Mouse (Mus musculus) embryonic facial prominence, embryonic 13.5 days (tissue): ENCODE data around the gene Kifap3. TPM values are rescaled to one million over a fixed set of nuclear protein-coding genes. Genes with fewer than 3 reads are reported as not detected.
"Not testable (repeated sequence)": the region's sequence is repeated elsewhere in the genome, so short reads cannot be mapped to it uniquely, and the experiment has no call there.

ENCODE experiments used
- ATAC-seq: fragments of 200-750 bp; cut with Nextera tagmentation; 2 replicates; pipeline ENCODE4 v1.8.0; 2017; ENCODE audit warnings: low read depth; ENCODE audit not compliant: insufficient number of reproducible peaks, insufficient read depth, low FRiP score, low TSS enrichment
- H3K27ac ChIP-seq: fragments of 300-500 bp; sonication (generic); 2 replicates; pipeline ENCODE4 v1.5.1; 2015; ENCODE audit warnings: moderate library complexity, mild to moderate bottlenecking, inconsistent platforms
- H3K27me3 ChIP-seq: fragments of 300-500 bp; sonication (generic); 2 replicates; pipeline ENCODE4 v1.6.1; 2015; ENCODE audit warnings: mild to moderate bottlenecking, inconsistent platforms
- H3K36me3 ChIP-seq: fragments of 300-500 bp; sonication (generic); 2 replicates; pipeline ENCODE4 v1.6.1; 2015; ENCODE audit warnings: mild to moderate bottlenecking, inconsistent platforms
- H3K4me1 ChIP-seq: fragments of 300-500 bp; sonication (generic); 2 replicates; pipeline ENCODE4 v1.6.1; 2015; ENCODE audit warnings: inconsistent platforms
- H3K4me2 ChIP-seq: fragments of 300-500 bp; sonication (generic); 2 replicates; pipeline ENCODE4 v1.6.1; 2015; ENCODE audit warnings: moderate library complexity, mild to moderate bottlenecking, inconsistent platforms
- H3K4me3 ChIP-seq: fragments of 300-500 bp; sonication (generic); 2 replicates; pipeline ENCODE4 v1.5.1; 2015; ENCODE audit warnings: mild to moderate bottlenecking, inconsistent platforms
- H3K9ac ChIP-seq: fragments of 300-500 bp; sonication (generic); 2 replicates; pipeline ENCODE4 v1.6.1; 2015; ENCODE audit warnings: mild to moderate bottlenecking, inconsistent platforms
- H3K9me3 ChIP-seq: fragments of 300-500 bp; sonication (generic); 2 replicates; pipeline ENCODE4 v1.6.1; 2016; ENCODE audit warnings: inconsistent platforms
- WGBS: fragments of 180-500 bp; shearing (Covaris S2); methylation state at CpG from one replicate; pipeline ENCODE4 v1.1.7; 2015; ENCODE audit warnings: mixed read lengths; 5-methylcytosine and 5-hydroxymethylcytosine counted together
- polyA plus RNA-seq: library from polyadenylated mRNA; unstranded; fragments of >200 nt; fragmentation: Nextera tagmentation; extraction: Ambion mirVana; gene quantifications from 2 replicates; pipeline ENCODE4 v1.2.1, GENCODE M21; 2015

Gene Kifap3
- 57.0 and 60.1 TPM in 2 replicates for polyA plus RNA-seq

GRCm38 (mm10) chr1:163779336-163780115, at the start of gene Kifap3:
Kifap3 (plus strand) TSS chr1:163779583.
- peak within 1 kb of the TSS; percentile 93 for H3K4me3 ChIP-seq
- peak; percentile 100 for ATAC-seq
- H3K9ac ChIP-seq: peak within 1 kb of the TSS; percentile 86
- WGBS: under 1% methylated on average over 48 of the region's 48 CpGs
- peaks cover 5% of the 10 kb centered on the region; the same call in 1 of the 2 replicates for H3K9me3 ChIP-seq
- peak within 1 kb of the TSS; percentile 70 for H3K4me2 ChIP-seq
- peaks cover 6% of the 10 kb centered on the region for H3K36me3 ChIP-seq
- H3K27ac ChIP-seq: peak within 1 kb of the TSS; percentile 44; the same call in 1 of the 2 replicates
- H3K4me1 ChIP-seq: no peaks in the 10 kb centered on the region; the same call in 1 of the 2 replicates
- H3K27me3 ChIP-seq: no peaks in the 10 kb centered on the region

- H3K4me3 ChIP-seq, H3K4me1 ChIP-seq, H3K27ac ChIP-seq, H3K9ac ChIP-seq, H3K36me3 ChIP-seq, ATAC-seq, H3K27me3 ChIP-seq, H3K9me3 ChIP-seq, H3K4me2 ChIP-seq: not testable (repeated sequence)
- WGBS: 95% methylated on average over 10 of the region's 10 CpGs
These were observed 48.2 kb upstream of the Kifap3 start for GRCm38 (mm10) chr1:163731166-163731565.

GRCm38 (mm10) chr1:163736441-163737238, 42.7 kb upstream of the Kifap3 start:
- H3K4me1 ChIP-seq: no peaks in the 10 kb centered on the region
- H3K9me3 ChIP-seq: no peaks in the 10 kb centered on the region
- H3K9ac ChIP-seq: no peak overlapping the region
- H3K4me3 ChIP-seq: no peak overlapping the region
- ATAC-seq: no peak
- H3K36me3 ChIP-seq: no peaks in the 10 kb centered on the region
- H3K27ac ChIP-seq: no peak overlapping the region
- 60% methylated on average over 10 of the region's 10 CpGs for WGBS
- no peak overlapping the region for H3K4me2 ChIP-seq
- no peaks in the 10 kb centered on the region for H3K27me3 ChIP-seq

- no peak overlapping the region for H3K9ac ChIP-seq
- no peaks in the 10 kb centered on the region for H3K36me3 ChIP-seq
- H3K4me1 ChIP-seq: no peaks in the 10 kb centered on the region
- no peak overlapping the region for H3K27ac ChIP-seq
- no peaks in the 10 kb centered on the region for H3K27me3 ChIP-seq
- ATAC-seq: no peak
- no peak overlapping the region for H3K4me2 ChIP-seq
- WGBS: 62% methylated on average over 1 of the region's 1 CpGs
- no peak overlapping the region for H3K4me3 ChIP-seq
- no peaks in the 10 kb centered on the region for H3K9me3 ChIP-seq
These were observed 42.2 kb upstream of the Kifap3 start for GRCm38 (mm10) chr1:163737239-163737533.

GRCm38 (mm10) chr1:163751360-163751992, 27.9 kb upstream of the Kifap3 start:
- no peak overlapping the region for H3K27ac ChIP-seq
- no peaks in the 10 kb centered on the region for H3K36me3 ChIP-seq
- no peaks in the 10 kb centered on the region for H3K4me1 ChIP-seq
- no peak overlapping the region for H3K4me3 ChIP-seq
- no peaks in the 10 kb centered on the region for H3K9me3 ChIP-seq
- H3K27me3 ChIP-seq: no peaks in the 10 kb centered on the region
- no peak for ATAC-seq
- no peak overlapping the region for H3K9ac ChIP-seq
- H3K4me2 ChIP-seq: no peak overlapping the region
- WGBS: 69% methylated on average over 4 of the region's 4 CpGs

GRCm38 (mm10) chr1:163757462-163758207, 21.7 kb upstream of the Kifap3 start:
- no peaks in the 10 kb centered on the region for H3K36me3 ChIP-seq
- H3K9ac ChIP-seq: no peak overlapping the region
- H3K27me3 ChIP-seq: no peaks in the 10 kb centered on the region
- H3K4me3 ChIP-seq: no peak overlapping the region
- H3K27ac ChIP-seq: peak overlapping the region; percentile 8; the same call in 1 of the 2 replicates
- H3K9me3 ChIP-seq: no peaks in the 10 kb centered on the region
- ATAC-seq: no peak
- 0 out of 2 replicates have a peak, but pooled peaks cover 4% of the 10 kb centered on the region for H3K4me1 ChIP-seq
- H3K4me2 ChIP-seq: no peak overlapping the region
- 50% methylated on average over 10 of the region's 10 CpGs for WGBS

GRCm38 (mm10) chr1:163783577-163783976, 4.2 kb downstream of the Kifap3 start:
- H3K4me1 ChIP-seq, H3K9ac ChIP-seq, H3K4me2 ChIP-seq, H3K27ac ChIP-seq, H3K9me3 ChIP-seq, ATAC-seq, H3K36me3 ChIP-seq, H3K4me3 ChIP-seq, H3K27me3 ChIP-seq: not testable (repeated sequence)
- 98% methylated on average over 9 of the region's 11 CpGs for WGBS

GRCm38 (mm10) chr1:163821365-163821764, 42.0 kb downstream of the Kifap3 start:
- no peaks in the 10 kb centered on the region for H3K9me3 ChIP-seq
- H3K27me3 ChIP-seq: no peaks in the 10 kb centered on the region
- no peak overlapping the region for H3K9ac ChIP-seq
- H3K4me2 ChIP-seq: no peak overlapping the region
- peaks cover 4% of the 10 kb centered on the region for H3K4me1 ChIP-seq
- 63% methylated on average over 4 of the region's 4 CpGs for WGBS
- H3K4me3 ChIP-seq: no peak overlapping the region
- no peak overlapping the region for H3K27ac ChIP-seq
- H3K36me3 ChIP-seq: peaks cover 22% of the 10 kb centered on the region
- ATAC-seq: no peak

- H3K27ac ChIP-seq: no peak overlapping the region
- no peaks in the 10 kb centered on the region for H3K27me3 ChIP-seq
- H3K9me3 ChIP-seq: no peaks in the 10 kb centered on the region
- no peak overlapping the region for H3K4me3 ChIP-seq
- no peak overlapping the region for H3K4me2 ChIP-seq
- H3K36me3 ChIP-seq: peaks cover 10% of the 10 kb centered on the region
- ATAC-seq: no peak
- H3K4me1 ChIP-seq: no peaks in the 10 kb centered on the region
- no peak overlapping the region for H3K9ac ChIP-seq
These were observed 50.1 kb downstream of the Kifap3 start for GRCm38 (mm10) chr1:163829482-163829881.

- no peak for ATAC-seq
- Histone ChIP-seq H3K36me3 (peaks cover 7% of the 10 kb centered on the region), H3K9me3 (no peaks in the 10 kb centered on the region), H3K9ac (no peak overlapping the region), H3K27me3 (no peaks in the 10 kb centered on the region), H3K4me1 (no peaks in the 10 kb centered on the region), H3K27ac (no peak overlapping the region), H3K4me2 (no peak overlapping the region), H3K4me3 (no peak overlapping the region)
- 68% methylated on average over 1 of the region's 1 CpGs for WGBS
These were observed 54.7 kb downstream of the Kifap3 start for GRCm38 (mm10) chr1:163834066-163834465.

- Histone ChIP-seq H3K4me1 (no peaks in the 10 kb centered on the region), H3K27me3 (no peaks in the 10 kb centered on the region), H3K9ac (no peak overlapping the region), H3K4me3 (no peak overlapping the region), H3K4me2 (no peak overlapping the region), H3K36me3 (peaks cover 6% of the 10 kb centered on the region; the same call in 1 of the 2 replicates), H3K9me3 (no peaks in the 10 kb centered on the region), H3K27ac (no peak overlapping the region)
- WGBS: 87% methylated on average over 2 of the region's 2 CpGs
- ATAC-seq: no peak
These were observed 55.7 kb downstream of the Kifap3 start for GRCm38 (mm10) chr1:163835062-163835461.
